Mouse (Mus musculus) CD4-positive naive resting alpha-beta T cell, adult 76 days (primary cell): ENCODE results near the gene Ndufa5. TPM values are rescaled to one million over a fixed set of nuclear protein-coding genes. Genes with fewer than 3 reads are reported as not detected.

Source experiments
- total RNA-seq: library from RNA; stranded (reverse); gene quantifications from one replicate; pipeline ENCODE4 v1.2.4, GENCODE M21; 2023

Ndufa5 gene
- 56.0 TPM for total RNA-seq

DNA sequence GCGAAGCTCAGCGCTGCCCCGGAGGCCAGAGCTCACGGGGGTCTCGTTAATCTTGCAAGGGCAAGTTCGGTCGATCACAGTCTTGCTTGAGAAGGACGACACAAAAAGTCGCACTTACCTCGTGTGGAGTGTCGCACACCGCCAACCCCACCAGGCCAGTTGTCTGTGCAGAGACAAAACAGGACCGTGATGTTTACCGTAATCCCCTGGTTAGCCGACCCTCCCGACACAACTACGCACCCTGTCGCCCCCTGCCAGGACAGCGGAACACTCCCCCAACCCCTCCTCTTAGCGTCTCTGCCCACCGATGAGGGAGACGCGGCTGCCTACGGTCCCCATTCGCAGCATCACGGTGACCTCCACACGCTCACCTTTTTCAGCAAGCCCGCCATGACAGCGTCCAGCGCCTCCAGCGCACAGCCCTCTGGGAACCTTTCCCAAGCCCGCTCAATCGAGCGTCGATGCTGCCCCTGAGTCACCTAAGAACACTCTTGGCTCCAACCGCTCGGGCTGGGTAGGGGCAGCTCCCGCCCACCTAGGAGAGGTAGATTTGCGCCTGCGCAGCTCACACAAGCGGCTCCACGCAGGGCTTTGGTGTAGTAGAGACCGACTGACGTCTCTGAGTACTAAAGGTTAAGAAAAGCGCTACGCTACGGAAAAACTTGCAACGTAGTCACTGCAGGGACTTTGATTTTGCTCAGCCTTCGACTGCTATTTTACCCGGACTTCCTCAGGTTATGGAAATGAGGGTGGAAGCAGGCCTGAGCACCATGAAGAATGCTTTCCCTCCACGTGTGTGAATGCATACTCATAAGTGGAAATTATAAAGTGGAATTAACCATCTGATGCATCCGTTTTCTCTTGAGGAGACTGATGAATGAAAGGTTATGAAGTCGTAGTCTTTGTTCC lies at the start of gene Ndufa5:
Gene Ndufa5 (minus strand): TSS at position 859 of the 909 bp plus-strand sequence.

GRCm38 (mm10) chr6:24528064-24528243 lies 141 bp upstream of the Ndufa5 start, which contains the start of gene Asb15:
Gene Asb15 (plus strand): TSS chr6:24528144.

GRCm38 (mm10) chr6:24514552-24515284 lies 13.1 kb downstream of the Ndufa5 start, which contains the start of gene Iqub:
Gene Iqub (minus strand): TSS chr6:24515067.

Other genes starting within 250 kb of the Ndufa5 start
- gene Iqub, start 12.9 kb downstream of the Ndufa5 start, total RNA-seq, result not detected
- not detected for gene Asb15, start 131 bp upstream of the Ndufa5 start, total RNA-seq
- not detected for gene Lmod2, start 69.7 kb upstream of the Ndufa5 start, total RNA-seq
- 54.6 TPM for gene Wasl, start 137.0 kb upstream of the Ndufa5 start, total RNA-seq
- not detected for gene Hyal6, start 205.2 kb upstream of the Ndufa5 start, total RNA-seq
- gene Hyal4, start 220.3 kb upstream of the Ndufa5 start, total RNA-seq, result not detected